Mouse (Mus musculus): ENCODE results near the gene Cerk.
A peak's percentile ranks its signal among the peaks of the same experiment; 100 is the strongest.

Gene Cerk

DNA sequence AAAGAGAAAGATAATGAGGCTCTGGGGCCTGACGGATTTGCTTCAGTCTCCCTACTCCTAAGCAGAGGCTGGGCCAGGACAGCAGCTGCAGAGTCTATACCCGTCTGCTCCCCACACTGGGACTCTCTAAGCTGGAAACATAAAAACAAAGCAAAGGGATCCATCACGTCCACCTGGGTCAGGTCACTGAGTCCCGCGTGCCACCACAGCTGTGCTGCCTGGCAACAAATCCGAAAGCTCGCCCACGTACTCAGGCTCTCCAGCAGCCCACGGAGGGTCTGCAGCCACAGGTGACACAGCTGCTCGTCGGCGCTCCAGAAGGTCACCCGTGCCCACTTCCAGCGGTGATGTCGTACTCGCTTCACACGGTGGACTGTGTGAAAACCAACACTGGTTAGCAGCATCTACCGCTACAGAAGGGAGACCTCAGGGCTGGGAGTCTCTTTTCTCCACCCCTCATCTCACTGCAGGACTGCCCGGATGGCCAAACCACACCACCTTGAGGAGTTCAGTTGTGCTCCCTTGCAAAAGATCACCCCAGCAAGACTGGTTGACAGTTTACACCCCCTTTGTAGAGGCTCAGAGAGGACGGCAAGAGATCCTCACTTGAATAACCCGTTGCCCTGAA lies 21.1 kb downstream of the Cerk start:
- DNase-seq (ENCODE audit: low spot score in 2 of 2), result peak; percentile 52 to 69

DNA sequence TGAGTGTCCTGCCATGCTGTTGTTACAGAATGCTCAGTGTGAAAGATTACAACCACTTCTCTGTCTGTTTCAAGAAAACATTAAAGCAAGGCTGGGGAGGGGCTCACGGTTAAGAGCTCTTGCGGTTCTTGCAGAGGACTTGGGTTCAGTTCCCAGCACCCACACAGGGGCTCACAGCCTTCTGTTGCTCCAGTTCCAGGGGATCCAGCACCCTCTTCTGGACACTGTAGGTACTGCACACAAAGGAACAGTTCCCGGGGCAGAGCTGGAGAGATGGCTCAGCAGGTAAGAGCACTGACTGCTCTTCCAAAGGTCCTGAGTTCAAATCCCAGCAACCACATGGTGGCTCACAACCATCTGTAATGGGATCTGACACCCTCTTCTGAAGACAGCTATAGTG lies 24.1 kb downstream of the Cerk start:
- DNase-seq (ENCODE audit: low spot score in 2 of 2), result peak; percentile 39 to 57

DNA sequence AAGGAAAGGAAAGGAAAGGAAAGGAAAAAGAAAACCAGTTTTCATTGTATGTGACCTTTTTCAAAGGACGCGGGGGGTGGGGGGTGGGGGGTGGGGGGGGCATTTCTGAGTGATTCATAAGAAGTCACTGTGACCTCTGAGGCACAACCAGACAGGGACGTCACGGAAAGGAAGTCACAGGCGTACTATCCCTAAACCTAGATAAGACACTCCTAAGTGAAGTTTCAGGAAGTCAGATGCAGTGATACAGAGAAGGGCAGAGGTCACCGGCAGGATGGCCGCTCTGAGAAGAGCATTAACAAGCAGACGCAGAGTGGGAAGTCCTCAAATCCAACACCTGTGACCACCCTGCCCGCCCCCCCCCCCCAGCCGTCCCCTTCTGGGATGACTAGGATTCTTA lies 25.0 kb downstream of the Cerk start:
- DNase-seq (ENCODE audit: low spot score in 2 of 2), result no peak

DNA sequence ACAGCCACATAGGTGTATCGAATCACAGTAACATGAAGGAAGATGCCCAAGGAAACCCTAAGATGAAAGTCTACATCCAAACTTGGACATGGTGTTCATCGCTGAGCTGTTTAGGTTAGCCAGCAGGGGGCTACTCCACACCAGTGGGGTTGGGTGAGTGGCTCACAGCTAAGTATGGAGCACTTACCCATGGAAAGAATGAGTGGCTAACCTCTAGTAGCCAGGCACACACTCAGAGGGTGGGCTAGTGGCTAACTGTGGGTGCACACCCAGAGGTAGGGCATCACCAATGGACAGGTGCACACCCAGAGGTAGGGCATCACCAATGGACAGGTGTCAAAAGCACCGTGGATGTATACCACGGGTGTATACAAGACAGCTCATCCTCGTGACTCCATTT lies 26.2 kb downstream of the Cerk start:
- DNase-seq (ENCODE audit: low spot score in 2 of 2), result no peak

DNA sequence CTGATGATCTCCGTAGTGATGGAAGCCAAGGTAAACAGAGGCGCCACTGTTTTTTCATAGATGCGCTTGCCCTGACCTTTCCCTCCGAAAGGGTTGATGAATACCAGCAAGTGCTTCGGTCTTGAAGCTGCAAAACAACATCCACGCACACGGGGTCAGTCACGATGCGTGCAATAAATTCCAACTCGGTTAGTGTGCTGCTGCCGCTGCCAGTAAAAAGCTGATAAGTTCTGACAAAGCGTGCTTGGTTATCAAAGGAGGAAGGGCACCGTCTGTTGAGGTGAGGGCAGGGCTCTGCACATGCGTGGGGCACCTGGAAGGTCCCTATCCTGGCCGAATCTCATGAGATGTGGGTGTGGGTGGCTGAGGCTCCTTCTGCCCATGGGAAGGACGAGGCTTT lies 26.8 kb downstream of the Cerk start:
- DNase-seq (ENCODE audit: low spot score in 2 of 2), result no peak

DNA sequence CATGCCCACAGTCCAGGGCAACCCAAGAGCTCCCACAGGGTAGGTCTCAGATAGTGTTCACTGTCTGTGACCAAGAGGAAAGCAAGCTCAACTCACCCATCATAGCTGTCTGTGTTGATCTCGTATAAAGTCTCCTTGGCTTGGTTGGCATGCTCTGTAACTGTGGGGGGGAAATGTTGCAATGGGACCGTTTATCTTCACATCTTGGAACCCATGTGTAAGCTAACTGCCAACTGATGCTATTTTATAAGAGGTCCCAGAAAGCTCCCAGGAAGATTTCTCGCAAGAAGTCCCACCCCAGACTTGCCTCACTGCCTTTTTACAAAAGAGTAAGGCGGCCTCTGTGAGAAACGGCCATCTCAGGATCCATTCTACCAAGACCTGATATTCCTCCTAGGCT lies 29.4 kb downstream of the Cerk start:
- no peak for DNase-seq (ENCODE audit: low spot score in 2 of 2)

DNA sequence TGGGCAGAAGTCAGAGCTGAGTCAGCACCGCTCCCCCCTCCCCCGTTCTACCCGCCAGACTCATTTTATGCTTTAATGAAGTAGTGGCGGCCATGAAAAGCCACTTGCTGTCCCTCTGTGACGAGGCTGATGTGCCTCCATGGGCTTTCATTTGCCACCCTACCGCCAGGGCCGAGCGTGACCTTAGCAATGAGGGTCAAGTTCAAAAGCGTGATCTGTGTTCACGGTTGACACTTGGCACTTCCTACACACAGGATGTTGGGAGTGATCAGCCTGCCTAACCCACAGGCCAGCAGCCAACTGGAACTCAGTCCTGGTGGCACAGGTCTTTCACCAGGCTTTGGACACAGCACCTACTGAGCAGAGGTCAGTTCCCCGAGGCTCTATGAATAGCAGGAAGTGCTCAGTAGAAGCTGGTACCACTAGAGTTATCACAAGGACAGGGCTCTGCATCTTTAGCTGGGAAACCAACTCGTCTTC lies 32.4 kb downstream of the Cerk start:
- no peak for DNase-seq (ENCODE audit: low spot score in 2 of 2)

DNA sequence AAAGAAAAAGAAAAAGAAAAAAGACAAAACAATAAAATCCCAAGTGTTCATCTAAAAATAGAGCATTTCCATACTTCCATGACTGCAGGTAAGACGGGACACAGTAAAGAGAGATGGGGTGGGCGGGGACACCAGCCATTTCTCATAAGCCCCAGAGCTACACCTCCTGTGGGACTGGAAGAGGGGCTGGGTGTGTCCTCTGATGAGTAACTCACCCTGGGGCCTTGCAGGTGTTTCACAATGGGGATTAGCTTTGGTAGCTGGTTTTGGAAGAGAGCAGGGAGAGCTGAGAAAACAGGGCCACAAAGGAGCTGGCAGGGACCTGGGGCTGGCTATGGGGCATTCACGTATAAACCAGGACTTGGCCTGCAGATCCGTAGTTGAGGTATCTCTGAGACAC lies 35.3 kb downstream of the Cerk start:
- DNase-seq (ENCODE audit: low spot score in 2 of 2), result no peak

DNA sequence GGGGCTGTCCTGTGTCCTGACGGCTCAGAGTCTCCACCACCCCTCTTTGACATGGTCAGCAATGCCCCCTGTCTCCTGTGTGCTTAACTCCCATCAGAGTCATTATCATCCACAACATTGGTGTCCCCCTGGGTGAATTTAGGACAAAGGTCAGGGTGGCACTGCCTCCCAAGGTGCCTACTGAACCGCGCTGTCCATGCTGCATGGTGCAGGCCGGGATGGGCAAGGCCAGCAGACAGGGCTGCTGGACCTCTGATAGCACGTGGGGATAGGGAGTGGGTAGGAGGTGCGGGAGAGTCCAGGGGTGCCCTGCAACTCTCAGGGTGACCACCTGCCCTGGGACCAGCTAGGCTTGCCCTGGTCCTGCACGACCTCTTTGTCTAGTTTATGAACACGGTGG lies 39.0 kb downstream of the Cerk start:
- DNase-seq (ENCODE audit: low spot score in 2 of 2), result no peak

DNA sequence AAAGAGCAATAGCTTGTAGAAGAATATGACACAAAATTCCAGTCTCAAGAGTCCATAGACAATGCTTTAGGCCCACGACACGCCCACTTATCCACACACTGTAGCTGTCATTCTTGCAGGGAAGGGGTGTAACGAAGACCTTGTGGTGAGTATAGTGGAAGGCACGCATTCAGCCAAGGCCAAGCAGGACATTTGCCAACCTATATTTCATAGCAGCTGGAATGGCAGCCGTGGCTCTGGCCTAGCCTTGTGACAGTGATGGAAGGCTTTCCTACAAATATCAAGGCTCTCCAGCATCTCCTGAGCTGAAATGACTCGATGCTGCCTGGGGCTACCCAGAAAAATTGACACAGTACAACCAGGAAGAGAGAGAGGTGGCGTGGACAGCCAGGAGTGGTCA lies 40.9 kb downstream of the Cerk start:
- DNase-seq (ENCODE audit: low spot score in 2 of 2), result no peak

DNA sequence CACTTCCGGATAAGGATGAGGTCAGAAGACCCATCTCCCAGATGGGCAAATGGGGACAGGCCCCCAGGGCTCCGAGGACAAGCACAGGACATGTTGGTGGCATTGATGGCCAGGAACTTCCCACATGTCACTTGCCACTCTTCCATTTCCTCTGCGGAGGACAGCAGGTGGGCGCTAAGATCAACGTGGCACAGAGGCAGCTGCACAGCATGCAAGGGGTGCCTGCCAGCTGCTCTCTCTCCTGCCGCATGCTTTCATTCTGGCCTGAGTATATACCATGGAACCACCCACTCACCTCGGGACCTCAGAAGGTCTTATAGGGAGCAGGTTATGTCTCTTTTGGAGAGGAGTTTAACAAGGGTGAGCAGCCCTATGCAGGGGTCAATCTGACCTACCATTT lies 41.4 kb downstream of the Cerk start:
- DNase-seq (ENCODE audit: low spot score in 2 of 2), result no peak

DNA sequence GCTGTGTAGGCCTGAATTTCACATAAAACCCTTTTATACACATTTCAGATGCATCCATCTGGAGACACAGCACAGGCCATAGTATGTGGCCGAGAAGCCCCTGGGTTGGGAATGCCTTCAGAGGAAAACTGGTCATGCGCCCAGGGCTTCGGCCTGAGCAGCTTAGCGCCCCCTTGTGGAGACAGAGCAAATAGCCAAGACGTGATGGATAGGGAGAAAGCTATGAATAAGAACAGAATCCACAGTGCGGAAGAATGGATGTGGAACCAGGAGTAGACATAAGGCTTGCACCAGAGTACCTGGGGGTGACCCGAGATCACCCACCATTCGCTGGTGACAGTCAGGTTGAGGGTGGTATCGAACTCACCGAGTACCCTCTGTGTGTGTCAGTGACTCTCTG lies 45.6 kb downstream of the Cerk start:
- peak; percentile 32 to 48 for DNase-seq (ENCODE audit: low spot score in 2 of 2)

DNA sequence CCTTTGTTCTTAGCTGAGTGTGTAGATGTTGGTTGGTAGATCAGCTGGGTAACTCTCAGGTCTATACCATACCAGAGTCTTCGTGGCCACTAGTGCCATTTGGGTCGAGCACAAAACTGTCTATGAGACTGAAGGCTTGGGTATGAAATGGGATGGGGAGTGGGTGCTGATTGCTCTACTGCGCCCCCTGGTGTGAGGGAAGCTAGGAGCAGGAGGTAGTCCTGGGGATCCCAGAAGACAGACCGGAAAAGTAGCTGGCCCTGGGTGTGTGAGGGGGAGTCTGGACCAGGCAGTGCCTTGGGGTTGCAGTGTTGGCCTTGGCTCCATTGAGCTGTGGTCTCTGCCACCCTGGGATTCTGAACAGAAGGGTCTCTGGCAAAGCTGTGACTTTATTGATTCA lies 48.3 kb downstream of the Cerk start:
- DNase-seq (ENCODE audit: low spot score in 2 of 2), result peak; percentile 33 to 59

DNA sequence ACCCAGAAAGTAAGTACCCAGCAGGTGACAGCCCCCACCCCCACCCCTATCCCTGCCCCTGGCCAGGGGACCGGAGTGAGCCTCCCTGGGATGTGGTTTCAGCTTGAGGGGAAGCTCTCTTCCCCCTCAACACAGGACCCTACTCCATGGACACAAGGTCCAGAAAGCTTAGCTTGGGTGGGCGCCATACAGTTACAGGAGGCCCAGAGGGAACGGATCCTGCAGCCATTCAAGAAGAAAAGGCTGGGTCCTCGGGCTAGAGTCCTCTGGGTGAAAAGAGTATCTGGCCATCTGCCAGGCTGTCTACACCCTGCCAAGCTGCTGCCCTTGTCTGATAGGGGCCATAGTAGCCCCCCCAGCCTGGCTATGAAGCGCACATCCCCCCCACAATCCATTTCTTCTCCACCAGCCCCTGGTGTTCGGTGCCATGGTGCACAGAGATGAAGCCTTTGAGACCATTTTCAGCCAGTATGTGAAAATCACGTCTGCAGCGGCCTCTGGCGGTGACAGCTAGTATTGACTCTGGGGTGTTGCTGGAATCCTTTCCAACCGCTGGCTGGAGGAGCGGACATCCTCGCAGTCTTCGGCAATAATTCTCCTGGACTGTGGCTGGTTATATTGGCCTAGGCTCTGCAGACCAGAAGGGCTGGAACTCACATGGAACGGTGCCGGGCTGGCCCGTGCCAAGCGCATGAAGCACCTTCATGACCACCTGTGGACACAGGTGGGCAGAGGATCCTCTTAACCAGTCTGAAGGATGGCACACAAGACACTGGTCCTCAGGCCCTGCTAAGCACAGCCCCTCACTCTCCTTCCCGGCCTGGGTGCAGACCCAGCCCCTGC lies 50.8 kb downstream of the Cerk start:
- peak; percentile 55 to 74 for DNase-seq (ENCODE audit: low spot score in 2 of 2)

DNA sequence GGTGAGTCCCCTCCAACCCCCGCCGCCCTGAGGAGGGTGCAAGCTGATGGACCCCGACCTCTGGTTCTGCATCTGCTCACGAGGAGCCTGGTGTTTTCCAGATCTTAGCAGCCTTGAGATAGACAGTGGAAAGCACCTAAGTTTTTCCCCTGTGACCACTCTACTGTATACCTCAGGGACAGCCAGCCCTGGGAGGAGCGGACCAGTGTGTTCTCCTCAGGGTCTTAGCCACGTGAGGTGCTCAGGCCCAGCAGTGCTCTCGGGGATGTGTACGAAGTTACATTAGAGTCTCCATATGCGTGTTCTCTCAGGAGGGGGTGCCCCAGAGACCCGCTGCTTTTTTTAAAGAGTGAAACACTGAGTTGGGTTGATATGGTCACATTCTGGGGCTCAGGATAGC lies 55.3 kb downstream of the Cerk start:
- no peak for DNase-seq (ENCODE audit: low spot score in 2 of 2)

DNA sequence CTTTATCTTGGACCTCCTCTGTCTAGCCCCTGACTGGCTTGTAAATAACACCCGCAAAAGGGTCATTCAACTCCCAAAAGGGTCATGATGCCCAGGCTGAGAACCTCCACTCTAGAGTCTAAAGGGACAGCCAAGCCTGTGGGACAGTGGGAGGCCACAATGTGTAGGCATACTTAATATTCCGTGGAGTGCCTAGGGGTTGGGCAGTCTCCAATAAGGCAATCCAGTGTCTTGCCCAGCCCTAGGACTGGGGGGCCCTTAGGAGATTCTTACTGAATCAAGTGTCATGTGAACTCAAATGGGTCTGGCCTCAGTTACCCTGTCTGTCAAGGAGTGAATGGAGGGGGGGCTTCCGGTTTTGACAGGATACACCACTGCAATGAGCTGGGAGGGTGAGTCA lies 56.9 kb downstream of the Cerk start:
- DNase-seq (ENCODE audit: low spot score in 2 of 2), result no peak

DNA sequence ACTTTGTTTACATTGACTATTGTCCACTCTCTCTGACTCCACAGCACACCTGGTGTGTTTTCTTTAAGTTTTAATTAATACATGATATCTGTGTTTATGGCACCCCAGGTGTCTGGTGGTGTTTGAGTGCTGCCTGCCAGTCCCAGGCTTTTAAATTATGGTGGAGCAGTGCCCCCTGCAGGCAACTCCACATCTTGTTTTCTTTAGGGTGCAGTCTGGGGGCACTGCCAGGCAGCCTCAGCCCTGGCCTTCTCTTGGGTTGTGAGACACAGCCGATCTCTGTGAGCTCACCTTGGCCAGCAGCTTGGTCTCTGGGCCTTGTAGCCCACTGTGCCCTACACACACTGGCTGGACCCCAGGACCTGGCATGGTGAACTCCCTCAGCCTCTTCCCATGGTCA lies 61.6 kb downstream of the Cerk start:
- peak; percentile 48 to 77 for DNase-seq (ENCODE audit: low spot score in 2 of 2)

DNA sequence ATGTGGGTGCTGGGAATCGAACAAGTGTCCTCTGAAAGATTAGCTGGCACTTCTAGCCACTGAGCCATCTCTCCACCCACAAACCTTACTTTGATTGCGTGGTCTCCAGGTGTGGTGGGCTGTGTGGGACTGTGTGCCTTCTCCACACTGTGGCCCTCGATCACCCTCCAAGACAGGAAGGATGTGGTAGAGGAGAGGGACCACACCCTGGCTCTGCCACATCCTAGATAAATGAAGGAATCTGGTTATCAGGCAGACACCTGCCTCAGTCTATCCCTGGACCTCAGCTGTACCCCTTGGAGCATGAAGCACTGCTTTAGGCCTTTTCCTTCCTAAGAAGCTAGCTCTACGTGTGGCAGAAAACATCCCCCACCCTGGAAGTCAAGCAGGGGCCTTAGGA lies 62.5 kb downstream of the Cerk start:
- no peak for DNase-seq (ENCODE audit: low spot score in 2 of 2)

DNA sequence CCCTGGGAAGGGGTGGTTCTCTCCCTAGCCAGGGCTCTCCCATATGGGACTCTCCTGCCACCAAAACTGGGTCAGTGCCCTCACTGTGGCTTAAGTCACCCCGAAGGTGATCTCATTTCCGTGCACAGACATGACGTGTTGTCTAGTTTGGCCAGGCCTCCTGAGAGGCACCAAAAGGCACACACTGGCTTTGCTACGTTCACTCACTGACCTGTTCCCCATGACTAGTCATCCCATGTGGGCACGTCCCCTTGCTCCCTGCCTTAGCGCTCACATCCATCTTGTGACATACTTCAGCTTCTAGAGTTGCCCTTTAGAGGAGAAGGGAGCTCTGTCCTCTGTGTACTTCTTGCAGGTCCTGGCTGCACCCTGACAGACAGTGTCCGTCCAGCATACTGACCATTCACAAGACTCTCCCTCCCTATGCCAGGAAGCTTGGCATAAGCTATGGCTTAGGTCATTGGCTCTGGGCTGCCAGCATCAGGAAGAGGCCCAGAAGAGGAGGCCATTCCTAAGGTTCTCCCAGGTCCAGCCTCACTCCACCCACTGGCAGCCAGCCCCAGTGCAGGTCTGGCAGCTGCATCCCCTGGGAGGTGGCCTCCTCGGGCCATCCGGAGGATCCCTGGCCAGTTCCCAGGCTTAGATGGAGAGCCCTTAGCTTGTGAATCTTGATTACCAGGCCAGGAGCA lies 63.5 kb downstream of the Cerk start:
- no peak for DNase-seq (ENCODE audit: low spot score in 2 of 2)

DNA sequence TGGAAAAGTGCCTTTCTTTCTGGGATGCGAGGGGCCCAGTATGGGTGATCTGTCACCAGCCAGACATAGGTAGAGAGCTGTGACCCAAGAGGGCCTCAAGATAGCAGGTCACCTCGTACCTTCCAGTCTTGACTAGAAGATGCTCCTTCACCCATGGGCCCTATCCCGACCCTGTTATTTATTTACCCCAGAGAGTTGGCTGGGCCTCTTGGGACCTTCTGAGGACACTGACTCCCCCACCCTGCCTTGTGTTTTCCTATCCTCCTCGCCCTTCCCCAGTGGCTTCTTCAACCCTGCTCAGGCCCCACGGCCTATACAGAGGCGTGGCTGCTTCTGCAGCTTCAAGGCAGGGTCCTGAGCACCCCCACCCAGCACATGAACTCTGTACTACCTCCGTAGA lies 66.8 kb downstream of the Cerk start:
- no peak for DNase-seq (ENCODE audit: low spot score in 2 of 2)

DNA sequence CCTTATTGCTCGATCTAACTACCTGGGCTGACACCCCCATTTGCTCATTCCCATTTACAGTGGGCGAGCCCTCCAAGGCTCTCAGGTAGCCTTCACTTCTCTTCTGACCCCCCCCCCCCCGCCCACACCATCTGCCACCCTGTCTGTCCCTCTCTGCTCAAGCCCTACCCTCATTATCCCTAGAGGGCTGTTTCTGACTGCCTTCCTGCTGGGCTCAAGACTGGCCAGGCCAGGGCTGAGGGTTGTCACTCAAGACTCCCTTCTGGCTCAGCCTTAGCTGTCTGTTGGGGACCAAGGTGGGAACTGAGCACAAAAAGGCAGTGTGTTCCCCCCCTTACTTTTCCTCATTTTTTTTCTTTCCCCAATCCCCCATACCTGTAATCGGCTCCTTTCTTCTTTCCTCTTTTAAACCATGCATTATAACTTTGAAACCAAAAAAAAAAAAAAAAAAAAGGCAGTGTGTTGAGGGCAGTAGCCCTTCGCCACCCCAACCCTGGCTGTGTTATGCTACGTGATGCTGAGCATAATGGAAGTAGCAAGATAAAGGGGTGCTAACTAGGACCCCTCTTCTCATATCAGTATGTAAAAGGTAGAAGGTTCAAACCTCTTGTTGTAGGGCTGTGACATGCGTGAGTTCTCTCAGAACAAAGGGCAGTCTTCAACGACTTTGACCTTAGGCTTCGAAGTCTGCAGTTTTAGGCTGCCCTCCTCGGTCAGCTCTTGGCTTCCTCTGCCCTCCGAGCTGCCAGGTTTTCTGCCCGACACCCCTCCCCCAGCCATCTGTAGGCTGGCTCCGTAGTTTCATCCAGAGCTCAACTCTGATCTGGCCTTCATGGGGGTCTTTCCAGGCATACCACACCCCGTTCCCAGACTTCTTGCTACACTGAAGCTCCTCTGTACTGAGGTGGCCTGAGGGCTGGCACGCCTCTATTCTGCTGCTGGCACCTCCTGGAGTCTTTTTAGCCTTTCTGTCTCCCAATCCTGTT lies 68.5 kb downstream of the Cerk start:
- no peak for DNase-seq (ENCODE audit: low spot score in 2 of 2)

DNA sequence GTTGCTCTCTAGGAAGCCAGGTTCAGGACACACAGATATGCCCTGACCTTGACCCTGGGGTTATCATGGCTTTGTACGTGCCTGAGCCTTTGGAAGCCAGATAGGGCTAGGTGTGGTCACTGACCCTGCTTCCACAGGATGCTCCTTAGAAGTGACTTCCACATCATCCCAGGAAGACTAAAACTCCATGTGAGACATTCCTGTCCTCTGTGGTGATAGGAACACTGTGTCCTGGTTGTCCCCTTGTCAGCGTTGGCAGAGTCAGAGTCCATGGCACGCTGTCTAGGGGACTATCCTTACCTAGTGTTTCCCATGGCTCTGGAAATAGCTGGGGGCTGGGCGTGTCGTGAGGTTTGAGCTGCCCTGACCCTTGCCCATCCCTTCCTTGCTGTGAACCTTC lies 69.5 kb downstream of the Cerk start:
- DNase-seq (ENCODE audit: low spot score in 2 of 2), result no peak
